Mouse (Mus musculus): ENCODE results near the gene Akap4. TPM values are rescaled to one million over a fixed set of nuclear protein-coding genes. Genes with fewer than 3 reads are reported as not detected.

Gene Akap4
- not detected in 2 replicates for polyA plus RNA-seq (2015; fragmentation: Nextera tagmentation; extraction: Ambion mirVana)

DNA sequence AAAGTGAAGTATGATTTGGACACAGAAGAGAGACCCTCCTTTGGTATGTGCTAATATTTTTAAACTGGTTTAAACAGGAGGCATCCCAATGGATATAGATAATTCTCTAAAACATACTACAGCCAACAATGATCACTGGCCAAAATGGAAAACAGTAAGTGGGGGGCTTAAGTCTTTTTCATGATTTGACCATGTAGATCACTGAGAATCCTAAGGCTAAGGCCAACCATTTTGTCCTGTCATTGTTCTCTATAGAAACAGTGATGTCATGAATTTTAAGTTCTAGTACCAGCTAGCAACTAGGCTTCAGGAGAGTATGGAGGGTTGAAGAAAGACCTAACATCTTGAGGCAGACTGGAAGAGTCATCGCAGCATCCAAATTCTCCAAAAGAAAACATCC, at the start of gene Akap4:
Gene Akap4 (plus strand): TSS at position 301 of the 400 bp plus-strand sequence.
- Histone ChIP-seq H3K9me3 (replicated peaks) (peaks cover 10% of the 10 kb centered on the region; the same call in 1 of the 2 replicates), H3K4me1 (replicated peaks) (no peaks in the 10 kb centered on the region), H3K27ac (no peak within 1 kb of the TSS), H3K27me3 (no peaks in the 10 kb centered on the region), H3K36me3 (no peaks in the 10 kb centered on the region), H3K4me2 (no peak within 1 kb of the TSS), H3K4me3 (replicated peaks) (no peak within 1 kb of the TSS), H3K9ac (no peak within 1 kb of the TSS)
- WGBS (ENCODE audit: insufficient replicate concordance) = 71% methylated on average over 1 of the region's 1 CpGs
- ATAC-seq (ENCODE audit: low read depth) (no peak), DNase-seq (no peak)

DNA sequence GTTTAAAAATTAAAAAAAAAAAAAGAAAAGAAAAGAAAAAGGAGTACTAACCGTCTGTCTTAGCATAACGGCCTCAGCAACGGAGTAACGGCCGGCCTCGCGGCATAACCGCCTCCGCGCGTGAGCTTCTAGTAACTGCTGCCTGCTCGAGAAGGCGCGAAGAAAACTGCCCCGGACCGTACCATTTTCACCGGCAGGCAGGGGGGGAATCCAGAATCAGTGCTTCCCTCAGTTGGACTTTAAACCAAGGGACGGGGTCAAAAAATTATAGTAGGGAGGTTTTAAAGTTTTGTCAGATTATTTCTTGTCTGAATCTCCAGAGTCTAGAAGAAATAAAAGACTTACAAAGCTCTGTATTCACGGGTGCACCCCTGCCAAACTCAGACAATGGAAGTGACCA, 25.8 kb upstream of the Akap4 start, which contains the start of gene Ccnb3:
Gene Ccnb3 (minus strand): TSS at position 101 of the 400 bp plus-strand sequence.
- no peak within 1 kb of the TSS for H3K27ac ChIP-seq
- DNase-seq (no peak), ATAC-seq (ENCODE audit: low read depth) (no peak)
- H3K4me1 ChIP-seq (replicated peaks) = no peaks in the 10 kb centered on the region
- no peak within 1 kb of the TSS for H3K9ac ChIP-seq
- no peak within 1 kb of the TSS for H3K4me2 ChIP-seq
- 85% methylated on average over 19 of the region's 19 CpGs for WGBS (ENCODE audit: insufficient replicate concordance)
- no peaks in the 10 kb centered on the region for H3K27me3 ChIP-seq
- no peaks in the 10 kb centered on the region for H3K9me3 ChIP-seq (replicated peaks)
- H3K4me3 ChIP-seq (replicated peaks) = no peak within 1 kb of the TSS
- no peaks in the 10 kb centered on the region for H3K36me3 ChIP-seq

DNA sequence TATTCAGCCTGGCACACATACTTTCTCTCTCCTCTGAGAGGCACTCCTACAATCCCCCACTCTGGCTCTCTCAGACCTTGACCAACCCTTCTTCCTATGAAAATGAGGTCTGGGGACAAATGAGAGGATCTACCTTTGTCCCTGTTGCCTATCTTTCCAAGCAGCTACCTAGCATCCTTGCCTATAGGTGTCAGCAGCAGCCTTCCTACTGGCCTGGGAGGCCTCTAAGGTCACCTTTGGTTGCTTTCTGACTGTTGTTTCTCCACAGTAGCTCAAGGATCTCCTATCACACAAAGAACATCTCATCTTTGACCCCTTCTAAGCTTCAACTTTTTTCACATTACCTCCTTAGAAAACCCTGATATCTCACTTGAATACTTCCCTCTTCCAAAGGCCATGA, 10.3 kb upstream of the Akap4 start:
- Histone ChIP-seq H3K9me3 (replicated peaks) (no peaks in the 10 kb centered on the region), H3K27me3 (no peaks in the 10 kb centered on the region), H3K4me2 (peak overlapping the region; percentile 41), H3K4me3 (replicated peaks) (no peak overlapping the region), H3K36me3 (no peaks in the 10 kb centered on the region), H3K4me1 (replicated peaks) (peaks cover 25% of the 10 kb centered on the region), H3K27ac (peak overlapping the region; percentile 83), H3K9ac (no peak overlapping the region)
- no peak for DNase-seq
- ATAC-seq (ENCODE audit: low read depth) = peak; percentile 59

DNA sequence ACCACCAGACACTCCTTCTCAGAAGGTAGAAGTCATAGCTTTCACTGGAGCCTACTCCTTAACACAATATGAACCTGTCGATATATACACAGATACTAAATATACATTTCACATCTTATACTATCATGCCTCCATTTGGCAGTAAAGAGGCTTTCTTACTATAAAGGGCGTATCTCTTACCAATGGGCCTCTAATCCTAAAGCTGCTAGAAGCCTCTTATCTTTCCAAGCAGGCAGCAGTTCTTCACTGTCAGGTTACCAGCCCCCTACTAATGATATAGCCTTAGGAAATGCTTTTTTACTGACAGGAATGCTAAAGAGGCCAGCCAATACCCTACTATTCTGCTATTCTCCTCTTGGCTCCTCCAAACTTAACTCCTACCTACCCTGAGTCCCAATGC, 9.7 kb upstream of the Akap4 start:
- DNase-seq (peak; percentile 24), ATAC-seq (ENCODE audit: low read depth) (peak; percentile 96)
- Histone ChIP-seq H3K4me1 (replicated peaks) (peaks cover 25% of the 10 kb centered on the region), H3K36me3 (no peaks in the 10 kb centered on the region), H3K4me2 (peak overlapping the region; percentile 41), H3K9ac (no peak overlapping the region), H3K27ac (peak overlapping the region; percentile 83), H3K4me3 (replicated peaks) (no peak overlapping the region), H3K27me3 (no peaks in the 10 kb centered on the region), H3K9me3 (replicated peaks) (no peaks in the 10 kb centered on the region)
- 20% methylated on average over 2 of the region's 2 CpGs for WGBS (ENCODE audit: insufficient replicate concordance)

DNA sequence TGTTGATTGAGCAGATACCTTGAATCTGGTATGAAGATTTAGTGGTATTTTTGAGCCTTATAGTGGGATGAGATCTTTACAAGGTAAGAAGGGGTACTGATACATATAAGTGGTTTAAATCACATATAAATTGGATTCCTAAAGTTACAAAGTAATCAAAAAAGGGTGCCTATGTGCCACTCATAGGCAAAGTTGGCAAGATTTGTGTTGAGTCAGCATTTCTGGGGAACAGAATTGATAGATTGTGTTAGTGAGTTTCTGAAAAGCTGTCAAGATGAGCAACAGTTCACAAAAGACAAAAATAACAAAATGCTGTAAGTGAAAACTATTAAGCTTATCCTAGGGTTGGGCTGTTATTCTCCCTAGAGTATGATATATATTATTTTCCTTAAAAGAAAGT, 3.2 kb upstream of the Akap4 start:
- Histone ChIP-seq H3K4me1 (replicated peaks) (peaks cover 2% of the 10 kb centered on the region; the same call in 1 of the 2 replicates), H3K4me3 (replicated peaks) (no peak overlapping the region), H3K27me3 (no peaks in the 10 kb centered on the region), H3K9me3 (replicated peaks) (no peaks in the 10 kb centered on the region), H3K9ac (no peak overlapping the region), H3K36me3 (no peaks in the 10 kb centered on the region), H3K27ac (no peak overlapping the region), H3K4me2 (no peak overlapping the region)
- no peak for ATAC-seq (ENCODE audit: low read depth)
- no peak for DNase-seq

DNA sequence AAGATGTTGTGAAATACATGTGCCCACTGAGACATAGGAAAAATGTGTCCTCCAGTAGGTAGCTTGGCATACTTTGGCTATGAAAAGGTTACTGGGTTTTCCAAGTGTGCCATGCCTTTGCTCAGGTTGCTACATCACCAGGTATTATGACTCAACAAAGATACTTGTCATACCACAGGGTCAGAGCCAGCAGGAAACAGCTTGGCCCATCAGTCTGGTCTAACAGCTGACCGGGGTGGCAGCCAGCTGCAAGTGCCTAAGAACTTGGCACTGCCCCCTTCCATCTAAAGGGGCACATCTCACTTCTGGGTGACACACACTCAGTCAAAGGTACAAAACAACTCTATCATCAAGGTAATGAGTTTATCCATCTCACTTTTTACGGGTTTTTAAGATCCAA, 683 bp downstream of the Akap4 start:
- Histone ChIP-seq H3K9me3 (replicated peaks) (peaks cover 12% of the 10 kb centered on the region; the same call in 1 of the 2 replicates), H3K4me1 (replicated peaks) (no peaks in the 10 kb centered on the region), H3K36me3 (no peaks in the 10 kb centered on the region), H3K27me3 (no peaks in the 10 kb centered on the region), H3K27ac (no peak overlapping the region), H3K4me2 (no peak overlapping the region), H3K4me3 (replicated peaks) (no peak overlapping the region), H3K9ac (no peak overlapping the region)
- WGBS (ENCODE audit: insufficient replicate concordance) = 48% methylated on average over 2 of the region's 2 CpGs
- ATAC-seq (ENCODE audit: low read depth) (no peak), DNase-seq (no peak)

DNA sequence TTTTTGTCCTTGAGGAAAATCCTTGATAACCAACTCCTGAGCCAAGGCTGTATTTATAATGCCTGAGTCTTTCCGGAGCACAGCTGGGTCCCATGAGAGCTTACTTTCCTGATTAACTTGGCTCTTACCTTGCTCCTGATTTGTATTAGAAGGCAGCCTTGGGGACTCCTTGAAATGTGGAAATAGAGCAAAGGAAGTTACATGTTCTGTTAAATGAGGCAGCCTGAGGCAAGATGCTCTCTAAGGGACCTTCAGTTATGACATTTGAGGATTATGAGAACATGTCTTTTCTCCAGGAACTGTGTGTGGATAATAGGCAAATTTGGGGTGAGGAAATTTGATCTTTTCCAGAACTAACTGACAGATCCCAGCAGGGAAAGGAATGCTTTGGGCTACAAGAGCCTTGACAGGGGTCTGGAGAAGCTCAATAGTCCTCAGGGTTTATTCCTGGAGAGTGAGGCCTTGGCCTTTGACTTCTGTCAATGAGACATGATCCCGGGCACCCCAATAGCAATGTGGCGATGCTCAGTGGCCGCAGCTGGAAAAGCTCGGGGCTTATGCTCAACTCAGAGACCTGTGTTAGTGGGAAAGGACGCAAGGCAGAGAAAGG, 12.6 kb downstream of the Akap4 start:
- WGBS (ENCODE audit: insufficient replicate concordance) = 57% methylated on average over 6 of the region's 6 CpGs
- Histone ChIP-seq H3K36me3 (no peaks in the 10 kb centered on the region), H3K4me1 (replicated peaks) (no peaks in the 10 kb centered on the region), H3K27ac (no peak overlapping the region), H3K9ac (no peak overlapping the region), H3K4me3 (replicated peaks) (no peak overlapping the region), H3K4me2 (no peak overlapping the region), H3K27me3 (no peaks in the 10 kb centered on the region), H3K9me3 (replicated peaks) (no peaks in the 10 kb centered on the region)
- DNase-seq = no peak
- no peak for ATAC-seq (ENCODE audit: low read depth)

DNA sequence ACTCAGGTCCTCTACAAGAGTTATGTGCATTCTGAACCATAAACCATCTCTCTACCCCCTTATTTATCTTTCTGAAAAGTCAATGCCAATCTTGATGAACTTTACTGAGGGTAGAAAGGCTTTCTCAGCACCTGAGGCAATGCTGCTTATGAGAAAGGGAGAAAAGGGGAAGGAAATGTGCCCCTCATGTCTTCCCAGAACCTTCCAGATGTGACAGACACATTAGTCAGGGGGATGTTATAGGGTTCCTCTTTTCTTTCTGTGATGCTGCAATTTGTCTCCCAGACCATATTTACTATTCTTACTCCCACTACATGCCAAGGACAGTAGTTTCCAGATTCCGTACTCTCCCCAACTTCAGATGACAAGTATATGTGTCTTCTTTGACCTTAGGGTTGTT, 18.6 kb downstream of the Akap4 start:
- no peak overlapping the region for H3K9ac ChIP-seq
- no peaks in the 10 kb centered on the region for H3K36me3 ChIP-seq
- whole genome bisulfite sequencing (ENCODE audit: insufficient replicate concordance) = 25% methylated on average over 1 of the region's 1 CpGs
- no peak overlapping the region for H3K4me3 ChIP-seq (replicated peaks)
- H3K9me3 ChIP-seq (replicated peaks) = no peaks in the 10 kb centered on the region
- ATAC-seq (ENCODE audit: low read depth) = no peak
- H3K27me3 ChIP-seq = no peaks in the 10 kb centered on the region
- no peaks in the 10 kb centered on the region for H3K4me1 ChIP-seq (replicated peaks)
- no peak for DNase-seq
- H3K4me2 ChIP-seq = no peak overlapping the region
- no peak overlapping the region for H3K27ac ChIP-seq

DNA sequence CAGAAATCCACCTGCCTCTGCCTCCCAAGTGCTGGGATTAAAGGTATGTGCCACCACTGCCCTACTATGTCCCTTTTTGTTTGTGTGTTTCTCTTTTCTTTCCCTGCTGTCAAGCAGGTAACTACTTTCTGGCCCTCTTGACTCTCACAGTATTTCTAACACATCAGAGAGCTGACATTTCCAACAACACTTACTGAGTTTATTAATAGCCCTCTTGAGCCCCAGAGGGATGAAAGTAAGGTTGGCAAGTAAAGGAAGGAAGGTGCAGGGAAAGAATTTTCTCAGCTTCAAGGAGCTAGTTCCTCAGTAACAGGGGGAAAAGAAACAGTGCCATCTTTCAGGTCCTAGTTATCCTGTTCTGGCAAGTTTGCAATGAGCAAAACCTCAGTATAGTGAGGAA, 23.0 kb downstream of the Akap4 start:
- Histone ChIP-seq H3K4me1 (replicated peaks) (no peaks in the 10 kb centered on the region), H3K4me3 (replicated peaks) (no peak overlapping the region), H3K27me3 (no peaks in the 10 kb centered on the region), H3K9me3 (replicated peaks) (no peaks in the 10 kb centered on the region), H3K4me2 (no peak overlapping the region), H3K9ac (no peak overlapping the region), H3K27ac (no peak overlapping the region), H3K36me3 (no peaks in the 10 kb centered on the region)
- ATAC-seq (ENCODE audit: low read depth) = no peak
- DNase-seq = no peak

DNA sequence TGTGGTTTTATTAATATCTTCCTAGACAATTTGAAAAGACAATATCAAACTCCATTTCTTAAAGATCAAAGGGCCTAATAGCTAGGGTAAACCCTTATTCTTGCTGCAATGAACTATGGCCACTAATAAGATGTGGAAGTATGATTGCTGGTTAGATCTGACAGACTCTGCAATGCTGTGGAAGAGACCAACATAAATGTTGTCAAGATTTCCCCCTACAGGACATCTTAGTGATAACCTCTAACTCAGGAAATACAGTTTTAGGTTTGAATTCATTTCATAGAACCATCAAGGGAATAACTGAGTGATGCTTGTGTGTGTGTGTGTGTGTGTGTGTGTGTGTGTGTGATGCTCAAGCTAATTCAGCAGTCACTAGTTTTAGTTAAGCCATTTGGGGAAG, 35.0 kb downstream of the Akap4 start:
- Histone ChIP-seq H3K9me3 (replicated peaks) (no peaks in the 10 kb centered on the region), H3K27me3 (no peaks in the 10 kb centered on the region), H3K27ac (no peak overlapping the region), H3K4me1 (replicated peaks) (no peaks in the 10 kb centered on the region), H3K4me3 (replicated peaks) (no peak overlapping the region), H3K9ac (no peak overlapping the region), H3K4me2 (no peak overlapping the region), H3K36me3 (no peaks in the 10 kb centered on the region)
- DNase-seq = no peak
- ATAC-seq (ENCODE audit: low read depth) = no peak

DNA sequence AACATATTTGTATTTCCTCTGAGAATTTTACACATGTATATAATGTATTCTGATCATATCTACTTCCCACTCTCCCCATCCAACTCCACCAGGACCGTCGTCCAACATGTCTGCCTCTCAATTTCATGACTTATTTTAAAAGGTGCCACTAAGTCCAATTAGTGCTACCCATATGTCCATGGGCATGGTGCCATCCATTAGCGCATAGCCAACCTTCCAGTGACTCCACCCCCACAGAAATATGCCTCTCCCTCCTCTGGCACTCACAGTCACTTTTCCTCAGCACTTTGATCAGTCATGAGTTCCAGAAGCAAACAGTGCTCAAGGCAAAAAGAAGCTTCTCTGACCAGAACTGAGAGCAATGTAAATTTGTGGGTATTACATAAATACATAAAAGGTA, 47.6 kb downstream of the Akap4 start:
- ATAC-seq (ENCODE audit: low read depth) = no peak

DNA sequence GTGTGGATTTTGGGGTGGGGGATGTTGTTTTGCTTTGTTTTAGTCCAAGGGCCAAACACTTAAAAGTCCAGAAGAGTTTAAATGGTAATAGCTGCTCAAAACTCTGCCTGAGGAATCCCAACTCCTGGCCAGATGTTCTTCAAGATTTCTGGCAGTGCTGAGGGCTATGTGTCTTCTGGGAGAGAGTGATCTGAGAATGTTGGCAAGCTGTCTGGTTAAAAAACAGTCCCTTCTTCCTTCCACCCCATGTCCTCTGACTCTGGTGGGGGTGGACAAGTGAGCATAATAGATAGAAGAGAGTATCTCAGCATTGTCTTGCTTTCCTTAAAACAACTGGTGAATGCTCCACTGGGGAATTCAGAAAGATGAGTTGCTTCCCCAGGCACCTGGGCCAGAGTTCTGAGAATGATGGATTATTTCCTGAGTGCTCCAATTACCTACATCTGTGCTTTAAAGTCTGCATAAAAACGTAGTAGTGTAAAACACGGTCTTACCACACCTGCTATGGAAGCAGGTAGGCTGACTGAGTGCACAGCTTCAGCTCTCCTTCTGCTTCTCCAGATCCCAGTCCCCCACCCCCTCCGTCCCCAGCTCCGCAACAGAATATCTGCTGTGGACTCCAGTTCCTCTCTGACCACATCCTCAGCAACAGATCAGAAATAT, 54.4 kb downstream of the Akap4 start:
- ATAC-seq (ENCODE audit: low read depth) (no peak), DNase-seq (no peak)
- no peak overlapping the region for H3K4me2 ChIP-seq
- no peak overlapping the region for H3K27ac ChIP-seq
- no peaks in the 10 kb centered on the region for H3K4me1 ChIP-seq (replicated peaks)
- no peak overlapping the region for H3K4me3 ChIP-seq (replicated peaks)
- no peaks in the 10 kb centered on the region for H3K9me3 ChIP-seq (replicated peaks)
- 17% methylated on average over 4 of the region's 4 CpGs for WGBS (ENCODE audit: insufficient replicate concordance)
- H3K9ac ChIP-seq = no peak overlapping the region
- H3K27me3 ChIP-seq = no peaks in the 10 kb centered on the region
- no peaks in the 10 kb centered on the region for H3K36me3 ChIP-seq

More for the DNA sequence above, 47.6 kb downstream of the Akap4 start:
- no peaks in the 10 kb centered on the region for H3K9me3 ChIP-seq (replicated peaks)
- no peak overlapping the region for H3K4me2 ChIP-seq
- whole genome bisulfite sequencing (ENCODE audit: insufficient replicate concordance) = 73% methylated on average over 3 of the region's 3 CpGs
- no peaks in the 10 kb centered on the region for H3K36me3 ChIP-seq
- H3K4me3 ChIP-seq (replicated peaks) = no peak overlapping the region
- no peak overlapping the region for H3K27ac ChIP-seq
- no peak for DNase-seq
- no peaks in the 10 kb centered on the region for H3K27me3 ChIP-seq
- H3K4me1 ChIP-seq (replicated peaks) = no peaks in the 10 kb centered on the region
- no peak overlapping the region for H3K9ac ChIP-seq

Measured in liver, embryonic 13.5 days (tissue).